10 mouse cellular contexts compared by ENCODE assay signal in genomic region chr11:116627072-116628020, GRCm38 (mm10). TPM values are rescaled to one million over a fixed set of nuclear protein-coding genes. Genes with fewer than 3 reads are reported as not detected.
A peak's percentile ranks its signal among the peaks of the same experiment; 100 is the strongest.
DNase-seq lines count a peak whose midpoint lies in the region; TF ChIP-seq lines count a peak whose summit lies in the region.
"Had no signal": no experiment of that assay in that cellular context is flagged by ENCODE, and none has a peak within 500 bp of the region (broad histone marks: within the 10 kb centered on the region; RNA-seq: fewer than 3 reads in every experiment).

No protein-coding gene starts in this region.

- intact Hi-C loops in gastrocnemius, adult 2 months (cut with DNase I): loop anchor here (2.0 to 5.0 kb wide), 2 partner anchors 25 to 125 kb away; no protein-coding TSS in a partner anchor

- H3K4me3 ChIP-seq in gastrocnemius, adult 2 months: no peak overlapping the region
- H3K4me3 ChIP-seq: limb, embryonic 13.5 days had no signal

- peak; percentile 72 for DNase-seq in gastrocnemius, adult 2 months
- no peak for DNase-seq in gastrocnemius, adult 8-10 months (ENCODE audit: low spot score in 2 of 2)
- DNase-seq in right cerebral cortex, postnatal 4 days: peak; percentile 50
- no peak for DNase-seq in right cerebral cortex, adult 18-20 months
- peak; percentile 51 for DNase-seq in brain, adult 2 months (ENCODE audit: low read depth, low spot score)
- DNase-seq in lung, postnatal 4 days: peak; percentile 33 to 63
- DNase-seq in c-Kit-positive CD71-positive TER-119-positive erythroid progenitor cells, embryonic 14.5 days (ENCODE audit: low spot score): no peak
- no peak for DNase-seq in cerebellum, adult 8-10 months

- H3K27ac ChIP-seq in gastrocnemius, adult 2 months: no peak overlapping the region
- H3K27ac ChIP-seq: limb, embryonic 13.5 days had no signal

- peak; percentile 54 for TF ChIP-seq CTCF in gastrocnemius, adult 2 months (IDR thresholded peaks at IDR 0.05)

RNA-seq across cellular contexts. Expression of gene Rhbdf2, which starts 0.5 kb away (rescaled TPM):
- total RNA-seq in gastrocnemius, adult 2 months (2021): 10 to 100 TPM; 11.6 to 14.4 TPM
- total RNA-seq in gastrocnemius, adult 8-10 months (2022): 10 to 100 TPM; 10.6 to 19.9 (median 11.2) TPM

RNA-seq across cellular contexts. Expression of gene Prcd, which starts 26.0 kb away (rescaled TPM):
- total RNA-seq in gastrocnemius, adult 2 months (2021): 1 to 10 TPM in 1 of 2 experiments, not detected in 1; 1.0 TPM
- total RNA-seq in gastrocnemius, adult 8-10 months (2022): under 1 TPM in 2 of 4 experiments, not detected in 2; 0.29 to 0.51 TPM

RNA-seq across cellular contexts. Expression of gene Cygb, which starts 26.8 kb away (rescaled TPM):
- 10 to 100 TPM in 1 of 2 experiments, 1 to 10 TPM in 1; 9.6 to 14.7 TPM for total RNA-seq in gastrocnemius, adult 2 months (2021)
- total RNA-seq in gastrocnemius, adult 8-10 months (2022): 10 to 100 TPM in 2 of 4 experiments, 1 to 10 TPM in 2; 6.4 to 14.4 (median 10.1) TPM

RNA-seq across cellular contexts. Expression of gene Aanat, which starts 41.1 kb away (rescaled TPM):
- total RNA-seq in gastrocnemius, adult 2 months (2021): not detected
- not detected for total RNA-seq in gastrocnemius, adult 8-10 months (2022)
- total RNA-seq: heart, postnatal 14 days had no signal

RNA-seq across cellular contexts. Expression of gene Ube2o, which starts 46.1 kb away (rescaled TPM):
- 10 to 100 TPM; 19.4 to 22.9 TPM for total RNA-seq in gastrocnemius, adult 2 months (2021)
- total RNA-seq in gastrocnemius, adult 8-10 months (2022): 10 to 100 TPM; 22.4 to 27.6 (median 22.5) TPM

Comparison
In these comparisons a context has a peak if more than half of its experiments do, and no peak if none do; other contexts are left out.
1. DNase-seq: peak in gastrocnemius, adult 2 months (single experiment), right cerebral cortex, postnatal 4 days (single experiment), brain, adult 2 months (single experiment) and lung, postnatal 4 days (2 of 2); none in gastrocnemius, adult 8-10 months (0 of 2), right cerebral cortex, adult 18-20 months (single experiment), c-Kit-positive CD71-positive TER-119-positive erythroid progenitor cells, embryonic 14.5 days (single experiment) and cerebellum, adult 8-10 months (single experiment).